7 mouse cellular contexts compared by ENCODE assay signal in the genomic region with DNA sequence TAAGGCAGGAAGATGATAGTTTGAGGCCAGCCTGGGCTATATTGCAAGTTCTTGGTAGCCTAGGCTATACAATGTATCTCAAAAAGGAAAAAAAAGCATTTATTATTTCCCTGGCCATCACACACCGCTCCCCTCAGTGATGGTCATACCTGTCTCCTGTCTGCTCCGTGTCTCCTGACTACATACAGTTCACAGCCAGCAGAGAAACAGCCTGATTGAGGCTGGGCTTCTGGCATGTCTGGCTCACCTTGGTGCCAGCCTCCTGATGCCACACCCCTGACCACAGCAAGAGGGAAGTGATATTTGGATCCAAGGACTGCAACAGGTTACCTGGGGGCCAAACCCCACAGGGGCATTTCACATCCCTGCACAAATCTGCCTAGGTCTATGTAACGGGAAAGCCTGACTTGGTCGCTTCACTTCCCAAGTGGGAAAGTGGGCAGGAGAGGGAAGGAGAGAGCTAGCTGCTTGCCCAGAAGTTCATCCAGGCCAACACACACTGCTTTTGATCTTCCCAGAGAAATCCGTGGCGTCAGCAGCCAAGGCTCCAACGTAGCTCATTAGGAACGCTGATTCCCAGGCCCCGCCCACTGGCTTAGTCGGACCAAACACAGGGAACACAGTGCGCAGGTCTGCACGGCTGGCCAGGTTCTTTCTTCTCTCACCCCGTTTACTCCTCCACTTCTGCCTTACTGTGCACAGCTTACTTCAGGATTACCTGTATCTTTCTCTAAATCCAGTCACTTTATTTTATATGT. TPM values are rescaled to one million over a fixed set of nuclear protein-coding genes. Genes with fewer than 3 reads are reported as not detected.
DNase-seq lines count a peak whose midpoint lies in the region; ATAC-seq lines count a peak whose summit lies in the region.

No protein-coding gene starts in this region.

- no peaks in the 10 kb centered on the region for H3K36me3 ChIP-seq in forebrain, embryonic 10.5 days (replicated peaks)
- no peaks in the 10 kb centered on the region for H3K36me3 ChIP-seq in intestine, embryonic 15.5 days
- H3K36me3 ChIP-seq in liver, embryonic 16.5 days (ENCODE audit: control insufficient read depth, insufficient read depth) = no peaks in the 10 kb centered on the region
- no peaks in the 10 kb centered on the region for H3K36me3 ChIP-seq in neural tube, embryonic 15.5 days

- peak; percentile 80 for ATAC-seq in intestine, embryonic 15.5 days
- ATAC-seq in liver, embryonic 16.5 days (ENCODE audit: low read depth) = no peak
- ATAC-seq in neural tube, embryonic 15.5 days (ENCODE audit: low FRiP score) = peak; percentile 56
- no peak for ATAC-seq in inflammation-experienced regulatory T-cells, adult 6 months

- H3K4me3 ChIP-seq in forebrain, embryonic 10.5 days = peak overlapping the region; percentile 41
- H3K4me3 ChIP-seq in intestine, embryonic 15.5 days (replicated peaks) = no peak overlapping the region
- no peak overlapping the region for H3K4me3 ChIP-seq in liver, embryonic 16.5 days (ENCODE audit: low read depth, low read length)
- peak overlapping the region; percentile 19; the same call in 1 of the 2 replicates for H3K4me3 ChIP-seq in neural tube, embryonic 15.5 days (replicated peaks)

- peaks cover 24% of the 10 kb centered on the region for H3K4me1 ChIP-seq in forebrain, embryonic 10.5 days
- H3K4me1 ChIP-seq in intestine, embryonic 15.5 days (replicated peaks) = 0 out of 2 replicates have a peak, but pooled peaks cover 2% of the 10 kb centered on the region
- H3K4me1 ChIP-seq in liver, embryonic 16.5 days (ENCODE audit: control insufficient read depth, low read depth, low read length) = no peaks in the 10 kb centered on the region
- peaks cover 9% of the 10 kb centered on the region for H3K4me1 ChIP-seq in neural tube, embryonic 15.5 days

- peak; percentile 78 for DNase-seq in urinary bladder, postnatal 14 days (ENCODE audit: low spot score)
- DNase-seq in urinary bladder, adult 2 months (ENCODE audit: low spot score) = no peak
- peak; percentile 66 for DNase-seq in forebrain, embryonic 10.5 days (ENCODE audit: extremely low spot score, low spot score)

- H3K9me3 ChIP-seq in forebrain, embryonic 10.5 days = no peaks in the 10 kb centered on the region
- no peaks in the 10 kb centered on the region for H3K9me3 ChIP-seq in intestine, embryonic 15.5 days
- no peaks in the 10 kb centered on the region for H3K9me3 ChIP-seq in liver, embryonic 16.5 days (replicated peaks; ENCODE audit: control insufficient read depth, low read length)
- H3K9me3 ChIP-seq in neural tube, embryonic 15.5 days (replicated peaks) = no peaks in the 10 kb centered on the region

- H3K27ac ChIP-seq in forebrain, embryonic 10.5 days = peak overlapping the region; percentile 72
- no peak overlapping the region for H3K27ac ChIP-seq in intestine, embryonic 15.5 days
- H3K27ac ChIP-seq in liver, embryonic 16.5 days (ENCODE audit: low read length) = no peak overlapping the region
- H3K27ac ChIP-seq in neural tube, embryonic 15.5 days (replicated peaks) = no peak overlapping the region

- peaks cover 7% of the 10 kb centered on the region for H3K27me3 ChIP-seq in forebrain, embryonic 10.5 days (ENCODE audit: poor library complexity, severe bottlenecking)
- H3K27me3 ChIP-seq in intestine, embryonic 15.5 days (replicated peaks) = no peaks in the 10 kb centered on the region
- no peaks in the 10 kb centered on the region; the same call in 1 of the 2 replicates for H3K27me3 ChIP-seq in liver, embryonic 16.5 days (ENCODE audit: control insufficient read depth, insufficient read depth, low read depth, low read length)
- no peaks in the 10 kb centered on the region for H3K27me3 ChIP-seq in neural tube, embryonic 15.5 days (replicated peaks)

- no peak overlapping the region for H3K9ac ChIP-seq in intestine, embryonic 15.5 days
- no peak overlapping the region for H3K9ac ChIP-seq in liver, embryonic 16.5 days (ENCODE audit: low read depth, low read length)
- no peak overlapping the region for H3K9ac ChIP-seq in neural tube, embryonic 15.5 days (replicated peaks)

- H3K4me2 ChIP-seq in intestine, embryonic 15.5 days (replicated peaks) = peak overlapping the region; percentile 51
- peak overlapping the region; percentile 24; the same call in 1 of the 2 replicates for H3K4me2 ChIP-seq in liver, embryonic 16.5 days (ENCODE audit: low read depth, low read length)
- H3K4me2 ChIP-seq in neural tube, embryonic 15.5 days = peak overlapping the region; percentile 52

- 20% methylated on average over 13 of the region's 13 CpGs for WGBS in forebrain, embryonic 10.5 days
- WGBS in intestine, embryonic 15.5 days = 25% methylated on average over 13 of the region's 13 CpGs
- WGBS in liver, embryonic 16.5 days (ENCODE audit: insufficient replicate concordance) = 36% methylated on average over 13 of the region's 13 CpGs
- 31% methylated on average over 13 of the region's 13 CpGs for WGBS in neural tube, embryonic 15.5 days

RNA-seq across cellular contexts. Expression of gene Tekt5, which starts 20.9 kb away (rescaled TPM):
- 1.3 and 1.4 TPM in 2 replicates for polyA plus RNA-seq in urinary bladder, adult 2 months (2012; rRNA removed)
- 0.10 TPM in 1 of 2 replicates, not detected in the other for polyA plus RNA-seq in forebrain, embryonic 10.5 days (2016; fragmentation: Nextera tagmentation; extraction: Ambion mirVana)
- polyA plus RNA-seq in intestine, embryonic 15.5 days (2015; fragmentation: Nextera tagmentation; extraction: Ambion mirVana) = 0.15 and 0.25 TPM in 2 replicates
- 0.11 and 0.17 TPM in 2 replicates for polyA plus RNA-seq in liver, embryonic 16.5 days (2015; fragmentation: Nextera tagmentation; extraction: Ambion mirVana)
- 19.9 and 25.6 TPM in 2 replicates for polyA plus RNA-seq in neural tube, embryonic 15.5 days (2015; fragmentation: Nextera tagmentation; extraction: Ambion mirVana)
- polyA plus RNA-seq in inflammation-experienced regulatory T-cells, adult 6 months (2017; shearing (Covaris generic)) = not detected

RNA-seq across cellular contexts. Expression of gene Nubp1, which starts 37.3 kb away (rescaled TPM):
- polyA plus RNA-seq in urinary bladder, adult 2 months (2012; rRNA removed) = 24.2 and 31.7 TPM in 2 replicates
- polyA plus RNA-seq in forebrain, embryonic 10.5 days (2016; fragmentation: Nextera tagmentation; extraction: Ambion mirVana) = 80.9 and 81.3 TPM in 2 replicates
- 55.4 and 56.6 TPM in 2 replicates for polyA plus RNA-seq in intestine, embryonic 15.5 days (2015; fragmentation: Nextera tagmentation; extraction: Ambion mirVana)
- polyA plus RNA-seq in liver, embryonic 16.5 days (2015; fragmentation: Nextera tagmentation; extraction: Ambion mirVana) = 23.9 and 26.4 TPM in 2 replicates
- 49.8 and 55.7 TPM in 2 replicates for polyA plus RNA-seq in neural tube, embryonic 15.5 days (2015; fragmentation: Nextera tagmentation; extraction: Ambion mirVana)
- 10 to 100 TPM; 46.9 to 77.0 (median 47.2) TPM for polyA plus RNA-seq in inflammation-experienced regulatory T-cells, adult 6 months (2017; shearing (Covaris generic))

Comparison
In these comparisons a context has a peak if more than half of its experiments do, and no peak if none do; other contexts are left out.
1. H3K4me3 ChIP-seq: peak in forebrain, embryonic 10.5 days (single experiment) and neural tube, embryonic 15.5 days (single experiment); none in intestine, embryonic 15.5 days (single experiment) and liver, embryonic 16.5 days (single experiment).
2. ATAC-seq: peak in intestine, embryonic 15.5 days (single experiment) and neural tube, embryonic 15.5 days (single experiment); none in liver, embryonic 16.5 days (single experiment) and inflammation-experienced regulatory T-cells, adult 6 months (single experiment).
3. Peak in every context shown above with its lines, with median percentiles within 50 percentile points of each other: H3K4me2 ChIP-seq.